26 mouse cellular contexts compared by ENCODE assay signal in genomic region chr6:67725611-67726010, GRCm38 (mm10).
DNase-seq lines count a peak whose midpoint lies in the region; ATAC-seq lines count a peak whose summit lies in the region.
"Had no signal": no experiment of that assay in that cellular context is flagged by ENCODE, and none has a peak within 500 bp of the region (broad histone marks: within the 10 kb centered on the region; RNA-seq: fewer than 3 reads in every experiment).

No protein-coding gene starts in this region.

- no peaks in the 10 kb centered on the region for H3K4me1 ChIP-seq in neural tube, embryonic 11.5 days (ENCODE audit: control insufficient read depth, insufficient read depth, low read length)
- H3K4me1 ChIP-seq in neural tube, embryonic 15.5 days = no peaks in the 10 kb centered on the region
- H3K4me1 ChIP-seq: forebrain, embryonic 12.5 days; heart, embryonic 15.5 days; hindbrain, embryonic 15.5 days; limb, embryonic 12.5 days had no signal

- no peaks in the 10 kb centered on the region for H3K36me3 ChIP-seq in neural tube, embryonic 11.5 days (ENCODE audit: control insufficient read depth, insufficient read depth, low read length)
- no peaks in the 10 kb centered on the region for H3K36me3 ChIP-seq in neural tube, embryonic 15.5 days
- H3K36me3 ChIP-seq: forebrain, embryonic 12.5 days; heart, embryonic 15.5 days; hindbrain, embryonic 15.5 days; limb, embryonic 12.5 days had no signal

- DNase-seq in neural tube, embryonic 11.5 days (ENCODE audit: low spot score) = peak; percentile 11
- DNase-seq in embryo, embryonic 10.5 days (ENCODE audit: low spot score) = peak; percentile 12
- DNase-seq in mesoderm, embryonic 11.5 days (ENCODE audit: low read depth, low spot score) = peak; percentile 11
- DNase-seq in gastrocnemius, postnatal 4 days (ENCODE audit: low spot score in 2 of 2) = no peak
- no peak for DNase-seq in left cerebral cortex, adult 8-10 months (ENCODE audit: low spot score in 2 of 2)
- no peak for DNase-seq in kidney, adult 9 months
- DNase-seq: adrenal gland, postnatal 25 days; cerebellum, adult 11 months; cerebellum, postnatal 10 days; gastrocnemius, postnatal 36 days; heart, postnatal 4 days; kidney, adult 8-10 months; kidney, postnatal 36 days; layer of hippocampus, postnatal 36 days; liver, postnatal 0 days; lung, postnatal 10 days; right cerebral cortex, postnatal 14 days had no signal

- no peak overlapping the region for H3K4me2 ChIP-seq in neural tube, embryonic 11.5 days (ENCODE audit: low read depth)
- H3K4me2 ChIP-seq in neural tube, embryonic 15.5 days = no peak overlapping the region
- H3K4me2 ChIP-seq: forebrain, embryonic 12.5 days; heart, embryonic 15.5 days; hindbrain, embryonic 15.5 days; limb, embryonic 12.5 days; liver, embryonic 11.5 days had no signal

- no peak overlapping the region for H3K27ac ChIP-seq in neural tube, embryonic 11.5 days (ENCODE audit: low read depth, low read length)
- no peak overlapping the region for H3K27ac ChIP-seq in neural tube, embryonic 15.5 days (replicated peaks)
- H3K27ac ChIP-seq: forebrain, embryonic 12.5 days; heart, embryonic 15.5 days; hindbrain, embryonic 15.5 days; limb, embryonic 12.5 days; stomach, postnatal 0 days had no signal

- no peaks in the 10 kb centered on the region for H3K9me3 ChIP-seq in neural tube, embryonic 11.5 days (ENCODE audit: control insufficient read depth, low read length)
- H3K9me3 ChIP-seq in neural tube, embryonic 15.5 days (replicated peaks) = no peaks in the 10 kb centered on the region
- H3K9me3 ChIP-seq: forebrain, embryonic 12.5 days; heart, embryonic 15.5 days; hindbrain, embryonic 15.5 days; limb, embryonic 12.5 days had no signal

- H3K27me3 ChIP-seq in neural tube, embryonic 11.5 days (ENCODE audit: control insufficient read depth, insufficient read depth, low read length) = no peaks in the 10 kb centered on the region
- H3K27me3 ChIP-seq in neural tube, embryonic 15.5 days (replicated peaks) = no peaks in the 10 kb centered on the region
- H3K27me3 ChIP-seq: forebrain, embryonic 12.5 days; heart, embryonic 15.5 days; hindbrain, embryonic 15.5 days; limb, embryonic 12.5 days had no signal

- 75% methylated on average over 1 of the region's 1 CpGs for WGBS in neural tube, embryonic 11.5 days
- 71% methylated on average over 1 of the region's 1 CpGs for WGBS in neural tube, embryonic 15.5 days

- H3K4me3 ChIP-seq in neural tube, embryonic 11.5 days (ENCODE audit: low read depth, low read length) = no peak overlapping the region
- H3K4me3 ChIP-seq in neural tube, embryonic 15.5 days (replicated peaks) = no peak overlapping the region
- H3K4me3 ChIP-seq: forebrain, embryonic 12.5 days; heart, embryonic 15.5 days; hindbrain, embryonic 15.5 days; limb, embryonic 12.5 days; myocyte had no signal

- no peak overlapping the region for H3K9ac ChIP-seq in neural tube, embryonic 11.5 days (ENCODE audit: low read length)
- no peak overlapping the region for H3K9ac ChIP-seq in neural tube, embryonic 15.5 days (replicated peaks)
- H3K9ac ChIP-seq: forebrain, embryonic 12.5 days; heart, embryonic 15.5 days; hindbrain, embryonic 15.5 days; limb, embryonic 12.5 days; liver, postnatal 0 days had no signal

- ATAC-seq in neural tube, embryonic 11.5 days (ENCODE audit: insufficient read depth, low FRiP score, low TSS enrichment) = no peak
- no peak for ATAC-seq in neural tube, embryonic 15.5 days (ENCODE audit: low FRiP score)
- ATAC-seq: liver, postnatal 0 days; midbrain, embryonic 16.5 days had no signal

Comparison
In these comparisons a context has a peak if more than half of its experiments do, and no peak if none do; other contexts are left out.
1. DNase-seq: peak in neural tube, embryonic 11.5 days (single experiment), embryo, embryonic 10.5 days (single experiment) and mesoderm, embryonic 11.5 days (single experiment); none in gastrocnemius, postnatal 4 days (0 of 2), left cerebral cortex, adult 8-10 months (0 of 2) and kidney, adult 9 months (single experiment).